Mouse (Mus musculus) fibroblast of lung, adult 2 months (primary cell): ENCODE results near the gene Pde6b.

Experiments
- DNase-seq: peaks from one replicate; pipeline ENCODE4 v3.0.0-alpha.2; 2011; ENCODE audit warnings: low read depth

Gene Pde6b

GRCm38 (mm10) chr5:108389744-108390143 is 1.6 kb downstream of the Pde6b start:
- no peak for DNase-seq

GRCm38 (mm10) chr5:108403453-108403852 is 15.3 kb downstream of the Pde6b start:
- no peak for DNase-seq

GRCm38 (mm10) chr5:108405460-108405859 is 17.3 kb downstream of the Pde6b start:
- no peak for DNase-seq

- DNase-seq = no peak
Observed at GRCm38 (mm10) chr5:108406977-108407376, 18.8 kb downstream of the Pde6b start.

- DNase-seq = no peak
Observed at GRCm38 (mm10) chr5:108414711-108415110, 26.5 kb downstream of the Pde6b start.

GRCm38 (mm10) chr5:108422741-108423140 is 34.5 kb downstream of the Pde6b start:
- DNase-seq = no peak

GRCm38 (mm10) chr5:108423427-108423826 is 35.2 kb downstream of the Pde6b start:
- DNase-seq = no peak

- no peak for DNase-seq
Observed at GRCm38 (mm10) chr5:108427186-108427585, 39.0 kb downstream of the Pde6b start.

- no peak for DNase-seq
Observed at GRCm38 (mm10) chr5:108431196-108431595, 43.0 kb downstream of the Pde6b start.

- peak; percentile 84 for DNase-seq
Observed at GRCm38 (mm10) chr5:108433804-108434587, 45.8 kb downstream of the Pde6b start, which contains the start of gene Atp5k. Atp5k (minus strand) TSS chr5:108434448.

- DNase-seq = no peak
Observed at GRCm38 (mm10) chr5:108436101-108436500, 47.9 kb downstream of the Pde6b start.

GRCm38 (mm10) chr5:108446973-108447372 is 58.8 kb downstream of the Pde6b start:
- no peak for DNase-seq

GRCm38 (mm10) chr5:108447857-108448256 is 59.7 kb downstream of the Pde6b start:
- DNase-seq = no peak

GRCm38 (mm10) chr5:108448785-108449668 is 60.8 kb downstream of the Pde6b start, which contains the start of gene Mfsd7a:
Mfsd7a (minus strand) TSS chr5:108448891.
- DNase-seq = peak; percentile 49

GRCm38 (mm10) chr5:108450837-108451540 is 62.8 kb downstream of the Pde6b start:
- DNase-seq = no peak

GRCm38 (mm10) chr5:108451611-108452010 is 63.4 kb downstream of the Pde6b start:
- DNase-seq = no peak

- DNase-seq = no peak
Observed at GRCm38 (mm10) chr5:108452422-108452821, 64.2 kb downstream of the Pde6b start.

- no peak for DNase-seq
Observed at GRCm38 (mm10) chr5:108454094-108454493, 65.9 kb downstream of the Pde6b start.

GRCm38 (mm10) chr5:108458706-108459105 is 70.5 kb downstream of the Pde6b start:
- no peak for DNase-seq

- no peak for DNase-seq
Observed at GRCm38 (mm10) chr5:108460461-108460860, 72.3 kb downstream of the Pde6b start.

- DNase-seq = peak; percentile 87
Observed at GRCm38 (mm10) chr5:108461082-108462065, 73.2 kb downstream of the Pde6b start, which contains the start of gene Pcgf3. Pcgf3 (plus strand) TSS chr5:108461232.
